Mouse (Mus musculus) stomach, postnatal 0 days (tissue): ENCODE results near the gene Cmtm6. TPM values are rescaled to one million over a fixed set of nuclear protein-coding genes. Genes with fewer than 3 reads are reported as not detected.

Experiments used
- ATAC-seq: fragments of 200-750 bp; cut with Nextera tagmentation; 2 replicates; pipeline ENCODE4 v1.8.0; 2017; ENCODE audit not compliant: low FRiP score, low TSS enrichment
- DNase-seq: peaks from one replicate; pipeline ENCODE4 v3.0.0-alpha.2; 2016; ENCODE audit warnings: low spot score
- H3K27ac ChIP-seq: fragments of 300-500 bp; sonication (generic); replicated peaks from 2 replicates; pipeline ENCODE4 v1.5.1; 2014; ENCODE audit warnings: mild to moderate bottlenecking, control low read depth
- H3K27me3 ChIP-seq: fragments of 300-500 bp; sonication (generic); 2 replicates; pipeline ENCODE4 v1.6.1; 2014; ENCODE audit warnings: low read length; ENCODE audit not compliant: control insufficient read depth, insufficient read depth
- H3K36me3 ChIP-seq: fragments of 300-500 bp; sonication (generic); 2 replicates; pipeline ENCODE4 v1.6.1; 2014; ENCODE audit warnings: low read length, mixed read lengths; ENCODE audit not compliant: control insufficient read depth, insufficient read depth
- H3K4me1 ChIP-seq: fragments of 300-500 bp; sonication (generic); replicated peaks from 2 replicates; pipeline ENCODE4 v1.6.1; 2014; ENCODE audit warnings: antibody characterized with exemption; ENCODE audit not compliant: control insufficient read depth, insufficient read depth
- H3K4me2 ChIP-seq: fragments of 300-500 bp; sonication (generic); replicated peaks from 2 replicates; pipeline ENCODE4 v1.6.1; 2014; ENCODE audit warnings: low read depth, mild to moderate bottlenecking, control low read depth, moderate library complexity
- H3K4me3 ChIP-seq: fragments of 300-500 bp; sonication (generic); 2 replicates; pipeline ENCODE4 v1.5.1; 2014; ENCODE audit warnings: low read depth, low read length, control low read depth
- H3K9ac ChIP-seq: fragments of 300-500 bp; sonication (generic); 2 replicates; pipeline ENCODE4 v1.6.1; 2014; ENCODE audit warnings: mild to moderate bottlenecking, low read length, control low read depth, mixed read lengths
- H3K9me3 ChIP-seq: fragments of 300-500 bp; sonication (generic); 2 replicates; pipeline ENCODE4 v1.6.1; 2016; ENCODE audit warnings: low read length; ENCODE audit not compliant: control insufficient read depth
- CTCF ChIP-seq: IDR thresholded peaks from 2 replicates; pipeline ENCODE4 v1.5.1; 2016; ENCODE audit warnings: antibody characterized with exemption, low read depth, mild to moderate bottlenecking, moderate library complexity
- EP300 ChIP-seq: optimal IDR thresholded peaks from 2 replicates; pipeline ENCODE3; 2016; ENCODE audit warnings: antibody characterized with exemption
- WGBS: fragments of 180-500 bp; shearing (Covaris S2); extraction: QIAGEN DNeasy Blood & Tissue Kit; methylation state at CpG from one replicate; pipeline ENCODE4 v1.1.7; 2014; 5-methylcytosine and 5-hydroxymethylcytosine counted together
- polyA plus RNA-seq: library from polyadenylated mRNA; unstranded; fragments of >200 nt; fragmentation: Nextera tagmentation; extraction: Ambion mirVana; gene quantifications from 2 replicates; pipeline ENCODE4 v1.2.1, GENCODE M21; 2015

Cmtm6 gene
- polyA plus RNA-seq, 1 experiment from 2014 or later = 50.9 TPM

- no peaks in the 10 kb centered on the region for H3K36me3 ChIP-seq
- H3K27ac ChIP-seq = peak overlapping the region; percentile 95
- peak overlapping the region; percentile 71 for H3K4me3 ChIP-seq
- WGBS = 47% methylated on average over 12 of the region's 12 CpGs
- no peaks in the 10 kb centered on the region for H3K27me3 ChIP-seq
- TF ChIP-seq CTCF (no peak), EP300 (no peak)
- H3K9me3 ChIP-seq = no peaks in the 10 kb centered on the region
- peak overlapping the region; percentile 64 for H3K4me2 ChIP-seq
- peaks cover 10% of the 10 kb centered on the region; the same call in 1 of the 2 replicates for H3K4me1 ChIP-seq
- ATAC-seq = no peak
- peak; percentile 39 for DNase-seq
- peak overlapping the region; percentile 81 for H3K9ac ChIP-seq
Observed at GRCm38 (mm10) chr9:114731871-114732682, 1.2 kb downstream of the Cmtm6 start.

DNA sequence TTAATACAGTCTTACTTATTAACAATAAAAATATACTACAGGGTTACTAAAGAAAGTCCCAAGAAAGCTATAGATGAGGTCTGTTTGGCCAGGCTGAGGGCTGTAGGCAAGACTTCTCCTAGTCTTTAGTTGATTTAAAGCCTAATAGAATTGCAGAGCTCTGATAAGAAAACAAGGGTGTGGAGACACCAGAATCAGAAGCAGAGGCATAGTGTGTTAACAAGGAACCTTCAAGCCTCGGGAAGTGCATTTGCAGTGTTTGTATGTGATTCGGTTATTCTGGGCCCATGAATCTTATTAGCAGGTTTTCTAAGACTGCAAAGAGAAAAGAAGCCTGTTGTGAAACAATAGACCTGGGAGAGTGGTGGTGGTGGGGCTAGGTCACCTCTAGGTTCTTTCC, 2.3 kb downstream of the Cmtm6 start:
- no peaks in the 10 kb centered on the region for H3K36me3 ChIP-seq
- H3K27me3 ChIP-seq = no peaks in the 10 kb centered on the region
- no peak overlapping the region for H3K4me3 ChIP-seq
- no peak for TF ChIP-seq EP300
- TF ChIP-seq CTCF = no peak
- DNase-seq (no peak), ATAC-seq (no peak)
- no peaks in the 10 kb centered on the region for H3K9me3 ChIP-seq
- H3K4me1 ChIP-seq = peaks cover 11% of the 10 kb centered on the region; the same call in 1 of the 2 replicates
- no peak overlapping the region for H3K27ac ChIP-seq
- no peak overlapping the region for H3K4me2 ChIP-seq
- 67% methylated on average over 2 of the region's 2 CpGs for WGBS
- no peak overlapping the region for H3K9ac ChIP-seq

GRCm38 (mm10) chr9:114736442-114736841, 5.5 kb downstream of the Cmtm6 start:
- Histone ChIP-seq H3K27me3 (no peaks in the 10 kb centered on the region), H3K9ac (no peak overlapping the region), H3K9me3 (no peaks in the 10 kb centered on the region), H3K36me3 (no peaks in the 10 kb centered on the region; the same call in 1 of the 2 replicates), H3K4me1 (peaks cover 11% of the 10 kb centered on the region; the same call in 1 of the 2 replicates), H3K4me2 (no peak overlapping the region), H3K27ac (peak overlapping the region; percentile 61; the same call in 1 of the 2 replicates), H3K4me3 (no peak overlapping the region)
- DNase-seq (peak; percentile 27), ATAC-seq (peak; percentile 21)
- TF ChIP-seq CTCF (no peak), EP300 (no peak)
- 59% methylated on average over 11 of the region's 11 CpGs for WGBS

GRCm38 (mm10) chr9:114740336-114740735, 9.4 kb downstream of the Cmtm6 start:
- ATAC-seq (peak; percentile 65), DNase-seq (no peak)
- H3K27me3 ChIP-seq = no peaks in the 10 kb centered on the region
- 63% methylated on average over 9 of the region's 9 CpGs for WGBS
- H3K4me2 ChIP-seq = no peak overlapping the region
- no peaks in the 10 kb centered on the region for H3K9me3 ChIP-seq
- TF ChIP-seq EP300 = no peak
- TF ChIP-seq CTCF = no peak
- H3K36me3 ChIP-seq = peaks cover under 1% of the 10 kb centered on the region
- peaks cover 6% of the 10 kb centered on the region; the same call in 1 of the 2 replicates for H3K4me1 ChIP-seq
- no peak overlapping the region for H3K9ac ChIP-seq
- no peak overlapping the region for H3K27ac ChIP-seq
- H3K4me3 ChIP-seq = no peak overlapping the region

GRCm38 (mm10) chr9:114742731-114743130, 11.8 kb downstream of the Cmtm6 start:
- TF ChIP-seq EP300 (no peak), CTCF (no peak)
- 73% methylated on average over 2 of the region's 2 CpGs for WGBS
- Histone ChIP-seq H3K4me1 (no peaks in the 10 kb centered on the region), H3K36me3 (peaks cover 6% of the 10 kb centered on the region), H3K27me3 (no peaks in the 10 kb centered on the region), H3K4me3 (no peak overlapping the region), H3K9ac (no peak overlapping the region), H3K9me3 (no peaks in the 10 kb centered on the region), H3K4me2 (no peak overlapping the region), H3K27ac (no peak overlapping the region)
- DNase-seq = no peak
- no peak for ATAC-seq

DNA sequence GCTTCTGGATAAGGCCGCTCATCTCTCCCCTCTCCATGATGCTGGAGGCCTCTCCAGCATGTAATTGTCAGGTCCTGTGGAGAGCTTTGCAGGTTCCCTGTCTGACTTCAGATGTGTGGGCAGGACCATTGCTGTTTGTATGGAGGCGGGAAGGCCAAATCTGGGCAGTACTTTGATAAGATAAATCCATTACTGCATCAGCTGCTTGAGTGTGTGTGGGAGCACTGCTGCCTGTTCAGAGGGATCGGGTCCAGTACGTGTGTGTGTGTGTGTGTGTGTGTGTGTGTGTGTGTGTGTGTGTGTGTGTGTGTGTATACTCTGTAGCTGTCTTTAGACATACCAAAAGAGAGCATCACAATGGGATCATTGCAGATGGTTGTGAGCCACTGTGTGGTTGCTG, 14.2 kb downstream of the Cmtm6 start:
- Histone ChIP-seq H3K4me2 (no peak overlapping the region), H3K9me3 (no peaks in the 10 kb centered on the region), H3K27ac (no peak overlapping the region), H3K4me1 (no peaks in the 10 kb centered on the region), H3K4me3 (no peak overlapping the region), H3K36me3 (peaks cover 7% of the 10 kb centered on the region), H3K27me3 (no peaks in the 10 kb centered on the region), H3K9ac (no peak overlapping the region)
- WGBS = 68% methylated on average over 3 of the region's 4 CpGs
- DNase-seq = no peak
- no peak; the same call in 1 of the 2 replicates for ATAC-seq
- no peak for TF ChIP-seq CTCF
- no peak for TF ChIP-seq EP300
